Mouse (Mus musculus) limb, embryonic 14.5 days (tissue): Measurements from ENCODE around the gene Gm5622. TPM values are rescaled to one million over a fixed set of nuclear protein-coding genes. Genes with fewer than 3 reads are reported as not detected.
"Not testable (repeated sequence)": the region's sequence is repeated elsewhere in the genome, so short reads cannot be mapped to it uniquely, and the experiment has no call there.

ENCODE experiments used
- ATAC-seq: fragments of 200-750 bp; cut with Nextera tagmentation; 2 replicates; pipeline ENCODE4 v1.8.0; 2017; ENCODE audit warnings: low read depth, moderate number of reproducible peaks, moderate TSS enrichment; ENCODE audit not compliant: low FRiP score
- DNase-seq: peaks from one replicate; pipeline ENCODE4 v3.0.0-alpha.2; 2015; ENCODE audit warnings: low spot score
- H3K27ac ChIP-seq: fragments of 300-500 bp; sonication (generic); replicated peaks from 2 replicates; pipeline ENCODE4 v1.5.1; 2014; ENCODE audit warnings: low read depth, mild to moderate bottlenecking, low read length, moderate library complexity, mixed read lengths
- H3K27me3 ChIP-seq: fragments of 300-500 bp; sonication (generic); 2 replicates; pipeline ENCODE4 v1.6.1; 2014; ENCODE audit warnings: low read length, mixed read lengths; ENCODE audit not compliant: control insufficient read depth, insufficient read depth
- H3K36me3 ChIP-seq: fragments of 300-500 bp; sonication (generic); 2 replicates; pipeline ENCODE4 v1.6.1; 2014; ENCODE audit warnings: mild to moderate bottlenecking, low read length, moderate library complexity, mixed read lengths; ENCODE audit not compliant: control insufficient read depth, insufficient read depth
- H3K4me1 ChIP-seq: fragments of 300-500 bp; sonication (generic); 2 replicates; pipeline ENCODE4 v1.6.1; 2014; ENCODE audit warnings: antibody characterized with exemption, low read length, mixed read lengths; ENCODE audit not compliant: control insufficient read depth, insufficient read depth
- H3K4me2 ChIP-seq: fragments of 300-500 bp; sonication (generic); replicated peaks from 2 replicates; pipeline ENCODE4 v1.6.1; 2014; ENCODE audit warnings: low read depth, mild to moderate bottlenecking, low read length, moderate library complexity; ENCODE audit not compliant: severe bottlenecking
- H3K4me3 ChIP-seq: fragments of 300-500 bp; sonication (generic); replicated peaks from 2 replicates; pipeline ENCODE4 v1.5.1; 2014; ENCODE audit warnings: low read length
- H3K9ac ChIP-seq: fragments of 300-500 bp; sonication (generic); 2 replicates; pipeline ENCODE4 v1.6.1; 2014; ENCODE audit warnings: mild to moderate bottlenecking, low read depth, low read length, moderate library complexity; ENCODE audit not compliant: severe bottlenecking
- H3K9me3 ChIP-seq: fragments of 300-500 bp; sonication (generic); 2 replicates; pipeline ENCODE4 v1.6.1; 2016; ENCODE audit warnings: low read length; ENCODE audit not compliant: control insufficient read depth
- POLR2A ChIP-seq: fragments of 200-500 bp; IDR thresholded peaks from 2 replicates; pipeline ENCODE4 v1.8.0; 2012; ENCODE audit warnings: inconsistent platforms, mild to moderate bottlenecking, moderate library complexity, borderline replicate concordance; ENCODE audit not compliant: insufficient read depth, insufficient read length; ENCODE audit errors: extremely low read depth
- WGBS: fragments of 180-500 bp; shearing (Covaris S2); extraction: QIAGEN DNeasy Blood & Tissue Kit; methylation state at CpG from one replicate; pipeline ENCODE4 v1.1.7; 2014; 5-methylcytosine and 5-hydroxymethylcytosine counted together
- polyA plus RNA-seq, 2 experiments: library from polyadenylated mRNA; depleted of rRNA in 1 of 2; stranded (reverse) in 1 of 2; unstranded in 1 of 2; fragments of >200 nt; fragmentation: Nextera tagmentation in 1 of 2; extraction: Ambion mirVana in 1 of 2; gene quantifications; 2 replicates each; pipeline versions ENCODE4 v1.2.1 to v1.2.3; 2012 to 2014

The Gm5622 gene
- polyA plus RNA-seq (2012; rRNA removed) (not detected in 2 replicates), polyA plus RNA-seq (2014; fragmentation: Nextera tagmentation; extraction: Ambion mirVana) (not detected in 2 replicates)

DNA sequence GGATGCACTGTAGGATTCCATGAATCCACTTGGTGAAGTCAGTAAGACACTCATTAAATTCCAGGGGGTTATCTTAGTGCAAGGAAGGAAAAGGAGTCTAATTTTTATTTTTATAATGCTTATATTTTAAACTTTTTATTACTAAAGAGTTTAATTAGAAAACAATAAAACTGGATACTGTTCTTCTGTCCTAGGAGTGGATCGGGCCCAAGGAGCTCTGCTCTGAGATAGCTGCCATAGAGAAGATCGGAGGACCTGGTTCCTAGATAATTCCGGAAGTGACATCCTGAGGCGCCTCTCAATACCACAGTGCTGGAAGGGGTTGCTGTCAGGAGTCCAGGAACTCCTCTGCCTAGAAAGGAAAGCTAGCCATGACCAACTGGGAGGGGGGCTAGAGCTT is at the start of gene Gm5622:
TSS of gene Gm5622 (plus strand) at position 301 of the 400 bp plus-strand sequence.
- Histone ChIP-seq H3K27me3 (no peaks in the 10 kb centered on the region), H3K4me1 (no peaks in the 10 kb centered on the region), H3K9me3 (no peaks in the 10 kb centered on the region), H3K36me3 (no peaks in the 10 kb centered on the region), H3K4me3 (no peak within 1 kb of the TSS), H3K9ac (no peak within 1 kb of the TSS), H3K27ac (no peak within 1 kb of the TSS), H3K4me2 (no peak within 1 kb of the TSS)
- no peak for TF ChIP-seq POLR2A
- ATAC-seq (no peak), DNase-seq (no peak)
- WGBS, result 90% methylated on average over 4 of the region's 4 CpGs

DNA sequence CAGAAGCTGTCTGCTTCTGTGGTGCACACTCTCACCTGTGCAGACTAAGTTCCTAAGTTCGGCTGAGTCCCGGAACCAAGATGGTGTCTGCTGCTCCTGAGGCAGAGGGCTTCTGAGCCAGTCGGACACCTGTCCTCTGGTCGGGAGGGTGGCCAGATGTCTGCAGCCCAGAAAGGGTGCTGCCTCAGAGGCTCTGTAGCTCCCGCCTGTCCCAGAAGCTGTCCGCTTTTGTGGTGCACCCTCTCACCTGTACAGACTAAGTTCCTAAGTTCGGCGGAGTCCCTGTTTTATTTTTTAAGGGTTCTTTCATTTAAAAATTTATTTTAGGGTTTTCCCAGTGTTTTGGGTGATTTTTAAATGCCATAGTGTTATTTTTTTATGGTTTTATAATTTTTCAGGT is 45.2 kb upstream of the Gm5622 start:
- Histone ChIP-seq H3K27me3 (no peaks in the 10 kb centered on the region), H3K4me1 (no peaks in the 10 kb centered on the region), H3K36me3 (no peaks in the 10 kb centered on the region), H3K9ac (no peak overlapping the region), H3K4me3 (no peak overlapping the region), H3K4me2 (no peak overlapping the region), H3K9me3 (no peaks in the 10 kb centered on the region), H3K27ac (no peak overlapping the region)
- 96% methylated on average over 8 of the region's 8 CpGs for WGBS
- DNase-seq (no peak), ATAC-seq (no peak)
- no peak for TF ChIP-seq POLR2A

DNA sequence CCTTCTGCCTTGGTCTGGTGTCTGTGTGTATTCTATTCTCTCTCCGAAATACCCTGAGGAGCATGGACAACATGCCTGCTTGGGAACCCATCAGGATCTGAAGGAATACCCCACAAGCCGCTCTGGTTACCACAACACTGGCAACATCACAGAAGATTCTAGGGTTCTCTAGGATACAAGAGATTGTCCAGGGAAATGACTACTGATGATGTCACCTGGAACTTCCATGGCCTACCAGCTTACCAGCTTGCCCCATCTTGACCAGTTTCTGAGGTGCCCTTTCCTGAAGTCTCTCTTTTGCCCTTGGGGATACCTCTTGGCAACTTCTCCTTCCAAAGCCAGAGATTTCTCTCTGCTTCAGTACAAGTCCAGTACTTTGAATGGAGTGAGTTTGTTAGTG is 21.4 kb downstream of the Gm5622 start, which contains the start of gene Gm17175:
TSS of gene Gm17175 (minus strand) at position 101 of the 400 bp plus-strand sequence.
- H3K9ac ChIP-seq, H3K27ac ChIP-seq, H3K9me3 ChIP-seq, ATAC-seq, H3K36me3 ChIP-seq, H3K4me2 ChIP-seq, DNase-seq, H3K4me3 ChIP-seq, H3K27me3 ChIP-seq, H3K4me1 ChIP-seq: not testable (repeated sequence)
- WGBS, result 84% methylated on average over 2 of the region's 2 CpGs

DNA sequence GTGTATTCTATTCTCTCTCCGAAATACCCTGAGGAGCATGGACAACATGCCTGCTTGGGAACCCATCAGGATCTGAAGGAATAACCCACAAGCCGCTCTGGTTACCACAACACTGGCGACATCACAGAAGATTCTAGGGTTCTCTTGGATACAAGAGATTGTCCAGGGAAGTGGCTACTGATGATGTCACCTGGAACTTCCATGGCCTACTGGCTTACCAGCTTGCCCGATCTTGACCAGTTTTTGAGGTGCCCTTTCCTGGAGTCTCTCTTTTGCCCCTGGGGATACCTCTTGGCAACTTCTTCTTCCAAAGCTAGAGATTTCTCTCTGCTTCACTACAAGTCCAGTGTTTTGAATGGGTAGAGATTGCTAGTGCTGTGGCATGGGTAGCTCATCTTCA is 39.4 kb downstream of the Gm5622 start, which contains the start of gene Gm17174:
TSS of gene Gm17174 (minus strand) at position 101 of the 400 bp plus-strand sequence.
- not testable (repeated sequence) for H3K4me1 ChIP-seq, H3K36me3 ChIP-seq, H3K27me3 ChIP-seq, DNase-seq, H3K4me3 ChIP-seq, H3K4me2 ChIP-seq, H3K9ac ChIP-seq, H3K27ac ChIP-seq, ATAC-seq, H3K9me3 ChIP-seq
- 95% methylated on average over 4 of the region's 4 CpGs for WGBS

DNA sequence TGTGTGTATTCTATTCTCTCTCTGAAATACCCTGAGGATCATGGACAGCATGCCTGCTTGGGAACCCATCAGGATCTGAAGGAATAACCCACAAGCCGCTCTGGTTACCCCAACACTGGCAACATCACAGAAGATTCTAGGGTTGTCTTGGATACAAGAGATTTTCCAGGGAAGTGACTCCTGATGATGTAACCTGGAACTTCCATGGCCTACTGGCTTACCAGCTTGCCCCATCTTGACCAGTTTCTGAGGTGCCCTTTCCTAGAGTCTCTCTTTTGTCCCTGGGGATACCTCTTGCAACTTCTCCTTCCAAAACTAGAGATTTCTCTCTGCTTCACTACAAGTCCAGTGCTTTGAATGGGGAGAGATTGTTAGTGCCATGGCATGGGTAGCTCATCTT is 58.6 kb downstream of the Gm5622 start, which contains the start of gene Gm17078:
TSS of gene Gm17078 (minus strand) at position 101 of the 400 bp plus-strand sequence.
- Histone ChIP-seq H3K4me2 (no peak within 1 kb of the TSS), H3K9me3 (no peaks in the 10 kb centered on the region), H3K36me3 (no peaks in the 10 kb centered on the region), H3K27me3 (no peaks in the 10 kb centered on the region), H3K4me1 (no peaks in the 10 kb centered on the region), H3K27ac (no peak within 1 kb of the TSS), H3K9ac (no peak within 1 kb of the TSS), H3K4me3 (no peak within 1 kb of the TSS)
- DNase-seq (no peak), ATAC-seq (no peak)
- 91% methylated on average over 1 of the region's 1 CpGs for WGBS
- no peak for TF ChIP-seq POLR2A

DNA sequence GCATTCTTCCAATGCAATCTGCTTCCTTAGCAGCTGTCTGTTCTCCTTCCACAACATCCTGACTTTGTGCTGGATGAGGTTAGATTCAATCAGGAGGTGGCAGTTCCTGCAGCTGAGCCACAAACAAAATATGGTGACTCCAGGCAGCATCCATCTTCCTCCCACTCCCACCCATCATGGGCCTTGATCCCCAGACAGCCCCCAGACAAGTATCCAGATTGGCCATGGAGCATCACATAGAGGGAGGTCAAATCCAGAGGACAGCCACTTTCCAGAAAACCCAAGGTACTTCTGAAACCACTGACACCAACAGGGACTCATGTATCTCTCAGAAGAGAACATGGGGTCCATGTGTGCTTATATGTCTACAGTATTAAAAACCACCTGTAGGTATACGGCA is 79.8 kb downstream of the Gm5622 start:
- WGBS, result 100% methylated on average over 1 of the region's 1 CpGs
- ATAC-seq, H3K4me2 ChIP-seq, H3K4me3 ChIP-seq, DNase-seq, H3K9me3 ChIP-seq, H3K36me3 ChIP-seq, H3K9ac ChIP-seq, H3K27ac ChIP-seq, H3K27me3 ChIP-seq, H3K4me1 ChIP-seq: not testable (repeated sequence)

DNA sequence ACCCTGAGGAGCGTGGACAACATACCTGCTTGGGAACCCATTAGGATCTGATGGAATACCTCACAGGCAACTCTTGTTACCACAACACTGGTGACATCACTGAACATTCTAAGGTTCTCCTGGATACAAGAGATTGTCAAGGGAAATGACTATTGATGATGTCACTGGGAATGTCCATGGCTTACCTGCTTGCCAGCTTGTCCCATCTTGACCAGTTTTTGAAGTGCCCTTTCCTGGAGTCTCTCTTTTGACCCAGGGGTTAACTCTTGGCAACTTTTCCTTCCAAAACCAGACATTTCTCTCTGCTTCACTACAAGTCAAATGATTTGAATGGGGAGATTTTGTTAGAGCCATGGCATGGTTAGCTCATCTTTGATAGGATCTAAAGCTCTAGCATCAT is 83.0 kb downstream of the Gm5622 start, which contains the start of gene Gm4181:
TSS of gene Gm4181 (minus strand) at position 101 of the 400 bp plus-strand sequence.
- not testable (repeated sequence) for H3K9ac ChIP-seq, H3K4me1 ChIP-seq, H3K4me3 ChIP-seq, ATAC-seq, H3K36me3 ChIP-seq, H3K9me3 ChIP-seq, H3K27ac ChIP-seq, H3K27me3 ChIP-seq, H3K4me2 ChIP-seq, DNase-seq
- WGBS, result 60% methylated on average over 1 of the region's 1 CpGs
